Mouse (Mus musculus): ENCODE results near the gene Pianp.
A peak's percentile ranks its signal among the peaks of the same experiment; 100 is the strongest.

The Pianp gene

GRCm38 (mm10) chr6:124996551-124997501 lies at the start of gene Pianp:
Pianp (plus strand) TSS chr6:124996694.
- DNase-seq (ENCODE audit: low read depth, low spot score): no peak

- DNase-seq (ENCODE audit: low read depth, low spot score): no peak
Observed at GRCm38 (mm10) chr6:124953991-124954715, 42.3 kb upstream of the Pianp start.

- no peak for DNase-seq (ENCODE audit: low read depth, low spot score)
Observed at GRCm38 (mm10) chr6:124955212-124955611, 41.3 kb upstream of the Pianp start.

GRCm38 (mm10) chr6:124958127-124958526 lies 38.4 kb upstream of the Pianp start:
- no peak for DNase-seq (ENCODE audit: low read depth, low spot score)

GRCm38 (mm10) chr6:124959960-124960359 lies 36.5 kb upstream of the Pianp start:
- DNase-seq (ENCODE audit: low read depth, low spot score): no peak

- no peak for DNase-seq (ENCODE audit: low read depth, low spot score)
Observed at GRCm38 (mm10) chr6:124961021-124961420, 35.5 kb upstream of the Pianp start.

GRCm38 (mm10) chr6:124964638-124965037 lies 31.9 kb upstream of the Pianp start:
- DNase-seq (ENCODE audit: low read depth, low spot score): peak; percentile 2

- peak; percentile 88 for DNase-seq (ENCODE audit: low read depth, low spot score)
Observed at GRCm38 (mm10) chr6:124965088-124965719, 31.3 kb upstream of the Pianp start, which contains the start of gene Cops7a. Cops7a (minus strand) TSS chr6:124965538.

GRCm38 (mm10) chr6:124965747-124966146 lies 30.7 kb upstream of the Pianp start:
- no peak for DNase-seq (ENCODE audit: low read depth, low spot score)

- no peak for DNase-seq (ENCODE audit: low read depth, low spot score)
Observed at GRCm38 (mm10) chr6:124966466-124967118, 29.9 kb upstream of the Pianp start.

GRCm38 (mm10) chr6:124967766-124968165 lies 28.7 kb upstream of the Pianp start:
- DNase-seq (ENCODE audit: low read depth, low spot score): peak; percentile 19

GRCm38 (mm10) chr6:124992241-124992640 lies 4.3 kb upstream of the Pianp start:
- DNase-seq (ENCODE audit: low read depth, low spot score): no peak

- no peak for DNase-seq (ENCODE audit: low read depth, low spot score)
Observed at GRCm38 (mm10) chr6:124993365-124993764, 3.1 kb upstream of the Pianp start.

- DNase-seq (ENCODE audit: low read depth, low spot score): no peak
Observed at GRCm38 (mm10) chr6:124993876-124994275, 2.6 kb upstream of the Pianp start.

GRCm38 (mm10) chr6:124995246-124995645 lies 1.2 kb upstream of the Pianp start:
- DNase-seq (ENCODE audit: low read depth, low spot score): no peak

GRCm38 (mm10) chr6:124995831-124996403 lies 577 bp upstream of the Pianp start:
- no peak for DNase-seq (ENCODE audit: low read depth, low spot score)

GRCm38 (mm10) chr6:124998066-124998465 lies 1.6 kb downstream of the Pianp start:
- DNase-seq (ENCODE audit: low read depth, low spot score): no peak

- no peak for DNase-seq (ENCODE audit: low read depth, low spot score)
Observed at GRCm38 (mm10) chr6:124999091-124999490, 2.6 kb downstream of the Pianp start.

GRCm38 (mm10) chr6:124999546-124999945 lies 3.1 kb downstream of the Pianp start:
- DNase-seq (ENCODE audit: low read depth, low spot score): no peak

- no peak for DNase-seq (ENCODE audit: low read depth, low spot score)
Observed at GRCm38 (mm10) chr6:125003706-125004105, 7.2 kb downstream of the Pianp start.

- DNase-seq (ENCODE audit: low read depth, low spot score): no peak
Observed at GRCm38 (mm10) chr6:125005086-125005485, 8.6 kb downstream of the Pianp start.

Measured in skeletal muscle tissue, adult 2 months (tissue).